Mouse (Mus musculus) embryonic facial prominence, embryonic 10.5 days (tissue): Measurements from ENCODE around the gene Adcy10. TPM values are rescaled to one million over a fixed set of nuclear protein-coding genes. Genes with fewer than 3 reads are reported as not detected.

Experiments used
- DNase-seq: peaks from one replicate; pipeline ENCODE4 v3.0.0-alpha.2; 2017; ENCODE audit warnings: low spot score
- H3K27ac ChIP-seq: fragments of 300-500 bp; sonication (generic); replicated peaks from 2 replicates; pipeline ENCODE4 v1.5.1; 2016; ENCODE audit warnings: mild to moderate bottlenecking
- H3K27me3 ChIP-seq: fragments of 300-500 bp; sonication (generic); replicated peaks from 2 replicates; pipeline ENCODE4 v1.6.1; 2016; ENCODE audit warnings: low read depth, mild to moderate bottlenecking; ENCODE audit not compliant: poor library complexity, severe bottlenecking
- H3K36me3 ChIP-seq: fragments of 300-500 bp; sonication (generic); replicated peaks from 2 replicates; pipeline ENCODE4 v1.6.1; 2016; ENCODE audit warnings: mild to moderate bottlenecking, moderate library complexity
- H3K4me1 ChIP-seq: fragments of 300-500 bp; sonication (generic); 2 replicates; pipeline ENCODE4 v1.6.1; 2016
- H3K4me3 ChIP-seq: fragments of 300-500 bp; sonication (generic); 2 replicates; pipeline ENCODE4 v1.5.1; 2016; ENCODE audit warnings: mild to moderate bottlenecking, moderate library complexity
- H3K9me3 ChIP-seq: fragments of 300-500 bp; sonication (generic); 2 replicates; pipeline ENCODE4 v1.6.1; 2016; ENCODE audit warnings: mild to moderate bottlenecking
- WGBS: fragments of 180-500 bp; shearing (Covaris S2); methylation state at CpG from one replicate; pipeline ENCODE4 v1.1.7; 2016; 5-methylcytosine and 5-hydroxymethylcytosine counted together
- polyA plus RNA-seq: library from polyadenylated mRNA; unstranded; fragments of >200 nt; fragmentation: Nextera tagmentation; extraction: Ambion mirVana; gene quantifications from 2 replicates; pipeline ENCODE4 v1.2.1, GENCODE M21; 2016

Adcy10 gene
- polyA plus RNA-seq, 1 experiment from 2014 or later: not detected

GRCm38 (mm10) chr1:165590760-165591159, 105.8 kb downstream of the Adcy10 start:
- no peak for DNase-seq
- no peak overlapping the region for H3K4me3 ChIP-seq
- WGBS: 78% methylated on average over 8 of the region's 8 CpGs

GRCm38 (mm10) chr1:165592295-165593082, 107.5 kb downstream of the Adcy10 start:
- H3K4me3 ChIP-seq: no peak overlapping the region
- peaks cover 75% of the 10 kb centered on the region for H3K36me3 ChIP-seq
- peaks cover 27% of the 10 kb centered on the region for H3K4me1 ChIP-seq
- H3K27me3 ChIP-seq: no peaks in the 10 kb centered on the region
- H3K9me3 ChIP-seq: no peaks in the 10 kb centered on the region
- DNase-seq: no peak
- H3K27ac ChIP-seq: no peak overlapping the region
- WGBS: 90% methylated on average over 14 of the region's 14 CpGs

More at GRCm38 (mm10) chr1:165590760-165591159, 105.8 kb downstream of the Adcy10 start:
- H3K36me3 ChIP-seq: peaks cover 57% of the 10 kb centered on the region
- peaks cover 33% of the 10 kb centered on the region for H3K4me1 ChIP-seq
- H3K27me3 ChIP-seq: no peaks in the 10 kb centered on the region
- no peak overlapping the region for H3K27ac ChIP-seq
- H3K9me3 ChIP-seq: no peaks in the 10 kb centered on the region

- Histone ChIP-seq H3K4me1 (peaks cover 3% of the 10 kb centered on the region; the same call in 1 of the 2 replicates), H3K27me3 (no peaks in the 10 kb centered on the region), H3K27ac (no peak overlapping the region), H3K4me3 (no peak overlapping the region), H3K36me3 (peaks cover 96% of the 10 kb centered on the region), H3K9me3 (no peaks in the 10 kb centered on the region)
- no peak for DNase-seq
- 90% methylated on average over 15 of the region's 15 CpGs for WGBS
Observed at GRCm38 (mm10) chr1:165594699-165595421, 109.9 kb downstream of the Adcy10 start.

DNA sequence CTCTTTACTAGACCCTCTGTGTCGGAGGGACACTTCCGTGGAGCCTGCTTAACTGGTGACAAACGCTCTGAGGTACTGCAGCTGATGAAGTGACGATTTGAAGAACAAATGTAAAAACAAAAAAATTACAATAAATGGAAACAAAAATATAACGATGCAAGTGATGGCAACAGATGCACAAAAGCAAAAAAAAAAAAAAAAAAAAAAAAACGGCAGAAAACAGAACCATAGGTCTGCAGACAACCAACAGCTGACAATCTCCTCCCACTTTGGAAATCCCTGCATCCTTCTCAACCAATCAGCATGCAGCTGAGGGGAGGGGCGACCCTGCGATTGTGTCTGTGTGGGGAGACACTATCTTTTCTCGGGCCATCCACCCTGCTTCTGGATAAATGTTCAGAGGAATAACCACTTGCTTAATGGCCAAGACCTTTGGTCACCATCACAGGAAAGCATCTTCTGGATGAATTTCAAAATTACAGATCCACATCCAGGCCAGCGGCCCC, 116.8 kb downstream of the Adcy10 start:
- peaks cover 89% of the 10 kb centered on the region for H3K36me3 ChIP-seq
- WGBS: 86% methylated on average over 10 of the region's 10 CpGs

DNA sequence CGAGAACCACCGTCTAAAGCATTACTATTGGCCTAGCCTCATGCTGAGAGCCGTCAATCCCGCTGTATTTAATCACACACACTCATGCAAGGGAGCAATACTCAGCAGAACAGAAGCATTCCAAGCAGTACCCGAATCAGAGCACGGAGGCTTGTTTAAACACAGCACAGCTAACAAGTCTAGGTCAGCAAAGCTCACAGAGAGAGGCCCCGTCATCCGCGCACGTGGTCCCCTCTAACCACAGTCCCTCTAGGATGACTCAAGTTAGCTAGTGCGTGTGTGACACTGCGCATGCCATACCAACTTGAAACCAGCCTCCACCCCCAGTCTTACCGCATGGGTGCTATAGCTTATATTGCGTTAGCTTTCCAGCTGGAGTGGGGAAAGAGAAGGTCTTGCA, 118.2 kb downstream of the Adcy10 start:
- Histone ChIP-seq H3K27me3 (no peaks in the 10 kb centered on the region), H3K27ac (no peak overlapping the region), H3K36me3 (peaks cover 89% of the 10 kb centered on the region), H3K4me3 (no peak overlapping the region), H3K9me3 (no peaks in the 10 kb centered on the region), H3K4me1 (no peaks in the 10 kb centered on the region)
- DNase-seq: no peak
- 91% methylated on average over 14 of the region's 14 CpGs for WGBS

More for the DNA sequence above, 116.8 kb downstream of the Adcy10 start:
- Histone ChIP-seq H3K9me3 (no peaks in the 10 kb centered on the region), H3K27ac (no peak overlapping the region), H3K4me1 (no peaks in the 10 kb centered on the region), H3K27me3 (no peaks in the 10 kb centered on the region), H3K4me3 (no peak overlapping the region)
- DNase-seq: no peak

DNA sequence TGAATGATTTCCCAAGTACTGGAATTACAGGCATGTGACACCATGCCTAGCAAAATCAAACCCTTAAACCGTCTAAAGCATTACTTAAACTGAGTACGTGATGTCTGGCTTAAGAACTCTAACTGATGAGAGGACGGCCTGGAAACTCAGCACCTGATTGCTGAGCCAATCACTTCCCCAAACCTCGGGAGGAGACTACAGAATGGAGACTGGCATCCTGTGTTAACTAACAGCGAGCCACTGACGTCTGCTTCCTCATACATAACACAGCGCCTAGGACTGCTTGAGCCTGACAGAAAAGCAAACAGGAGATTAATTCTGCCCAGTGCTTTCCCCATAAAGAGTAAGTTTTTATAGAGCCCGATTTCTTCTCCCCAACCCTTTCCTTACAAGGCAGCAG, 119.2 kb downstream of the Adcy10 start:
- Histone ChIP-seq H3K9me3 (no peaks in the 10 kb centered on the region), H3K4me3 (no peak overlapping the region), H3K4me1 (peaks cover 5% of the 10 kb centered on the region), H3K36me3 (peaks cover 82% of the 10 kb centered on the region), H3K27ac (no peak overlapping the region), H3K27me3 (no peaks in the 10 kb centered on the region)
- 92% methylated on average over 8 of the region's 8 CpGs for WGBS
- DNase-seq: no peak

DNA sequence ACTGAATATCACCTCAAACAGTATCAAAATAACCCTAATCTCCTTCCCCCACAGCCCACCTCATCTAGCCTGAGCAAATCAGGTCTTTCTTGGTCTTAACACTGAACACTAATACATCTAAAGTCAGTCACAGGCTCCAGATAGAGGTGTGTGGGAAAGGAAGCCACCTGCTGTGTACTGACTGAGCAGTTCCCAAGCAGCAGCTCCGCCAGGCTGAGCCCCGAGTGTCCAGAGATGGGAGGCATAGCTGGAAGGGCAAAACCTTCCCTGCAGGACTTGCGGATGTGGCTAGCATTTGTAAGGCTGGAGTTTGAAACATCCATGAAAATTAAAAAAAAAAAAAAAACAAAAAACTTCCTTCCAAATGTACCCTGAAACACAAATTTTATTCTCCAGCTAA, 120.1 kb downstream of the Adcy10 start:
- WGBS: 91% methylated on average over 3 of the region's 3 CpGs
- Histone ChIP-seq H3K9me3 (no peaks in the 10 kb centered on the region), H3K4me3 (no peak overlapping the region), H3K27ac (no peak overlapping the region), H3K4me1 (peaks cover 14% of the 10 kb centered on the region), H3K27me3 (no peaks in the 10 kb centered on the region), H3K36me3 (peaks cover 78% of the 10 kb centered on the region)
- DNase-seq: no peak

- Histone ChIP-seq H3K4me3 (no peak overlapping the region), H3K36me3 (peaks cover 77% of the 10 kb centered on the region), H3K27me3 (no peaks in the 10 kb centered on the region), H3K27ac (no peak overlapping the region), H3K9me3 (no peaks in the 10 kb centered on the region), H3K4me1 (peaks cover 20% of the 10 kb centered on the region)
- DNase-seq: no peak
- 93% methylated on average over 6 of the region's 6 CpGs for WGBS
Observed at GRCm38 (mm10) chr1:165605774-165606173, 120.8 kb downstream of the Adcy10 start.

DNA sequence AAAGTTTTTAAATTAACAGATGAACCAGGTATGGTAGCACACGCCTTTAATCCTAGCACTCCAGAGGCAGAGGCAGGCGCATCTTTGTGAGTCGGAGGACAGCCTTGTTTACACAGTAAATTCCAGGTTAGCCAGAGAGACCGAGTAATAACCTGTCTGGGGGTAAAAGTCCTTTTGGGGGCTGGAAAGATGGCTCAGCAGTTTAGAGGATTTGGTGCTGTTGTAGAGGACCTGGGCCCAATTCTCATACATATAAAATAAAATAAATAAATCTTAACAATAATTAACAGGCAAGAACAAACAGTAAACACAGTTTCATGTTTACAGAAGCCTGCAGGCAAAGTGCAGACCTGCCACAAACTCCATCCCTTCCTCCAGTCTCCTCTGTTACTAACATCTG, 123.9 kb downstream of the Adcy10 start:
- Histone ChIP-seq H3K4me1 (peaks cover 41% of the 10 kb centered on the region), H3K27me3 (no peaks in the 10 kb centered on the region), H3K4me3 (no peak overlapping the region), H3K9me3 (no peaks in the 10 kb centered on the region), H3K27ac (no peak overlapping the region), H3K36me3 (peaks cover 54% of the 10 kb centered on the region)
- no peak for DNase-seq
- WGBS: 68% methylated on average over 4 of the region's 4 CpGs

DNA sequence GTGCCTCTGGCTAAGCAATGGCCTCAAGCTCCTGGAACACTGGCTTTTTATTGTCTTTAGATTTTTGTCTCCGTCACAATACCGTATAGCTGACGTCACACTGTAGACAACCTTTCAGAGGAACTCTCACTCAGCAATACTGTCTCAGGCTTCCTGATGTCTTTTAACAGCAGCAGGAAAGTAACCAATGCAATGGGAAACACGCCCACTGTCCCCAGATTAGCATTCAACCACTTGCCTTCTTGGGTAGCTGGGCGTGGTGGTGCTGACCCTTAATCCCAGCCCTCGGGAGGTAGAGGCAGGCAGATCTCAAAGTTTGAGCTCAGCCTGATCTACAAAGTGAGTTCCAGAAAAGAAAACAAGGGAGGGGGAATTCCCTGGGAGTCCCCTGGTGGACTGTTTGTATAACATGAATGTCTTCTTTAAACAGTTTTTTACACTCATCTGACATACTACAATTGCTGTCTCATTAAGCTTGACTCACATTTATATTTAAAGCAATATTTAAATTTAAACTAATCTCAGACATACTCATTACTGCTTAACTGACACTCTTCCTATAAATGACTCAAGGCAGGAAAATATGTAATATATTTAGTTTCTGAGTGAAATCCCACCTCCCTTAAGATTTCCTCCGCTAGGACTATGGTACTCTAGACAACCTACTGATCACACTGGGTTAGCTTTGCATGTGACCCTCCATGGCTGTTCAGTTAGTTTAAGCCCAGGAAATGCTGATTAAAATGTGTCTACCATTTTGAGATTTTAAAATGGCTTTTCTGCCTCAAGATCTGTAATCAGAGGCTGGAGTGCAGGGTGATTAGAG, 124.7 kb downstream of the Adcy10 start:
- no peaks in the 10 kb centered on the region for H3K27me3 ChIP-seq
- no peak for DNase-seq
- WGBS: 53% methylated on average over 7 of the region's 7 CpGs
- no peak overlapping the region; the same call in 1 of the 2 replicates for H3K27ac ChIP-seq
- no peak overlapping the region for H3K4me3 ChIP-seq
- H3K4me1 ChIP-seq: peaks cover 41% of the 10 kb centered on the region
- peaks cover 54% of the 10 kb centered on the region for H3K36me3 ChIP-seq
- H3K9me3 ChIP-seq: no peaks in the 10 kb centered on the region

GRCm38 (mm10) chr1:165610321-165610999, 125.5 kb downstream of the Adcy10 start:
- H3K27me3 ChIP-seq: no peaks in the 10 kb centered on the region
- peak overlapping the region; percentile 61 for H3K27ac ChIP-seq
- peaks cover 54% of the 10 kb centered on the region for H3K36me3 ChIP-seq
- peaks cover 41% of the 10 kb centered on the region for H3K4me1 ChIP-seq
- WGBS: 29% methylated on average over 9 of the region's 9 CpGs
- H3K9me3 ChIP-seq: 0 out of 2 replicates have a peak, but pooled peaks cover 3% of the 10 kb centered on the region
- no peak overlapping the region for H3K4me3 ChIP-seq
- no peak for DNase-seq

DNA sequence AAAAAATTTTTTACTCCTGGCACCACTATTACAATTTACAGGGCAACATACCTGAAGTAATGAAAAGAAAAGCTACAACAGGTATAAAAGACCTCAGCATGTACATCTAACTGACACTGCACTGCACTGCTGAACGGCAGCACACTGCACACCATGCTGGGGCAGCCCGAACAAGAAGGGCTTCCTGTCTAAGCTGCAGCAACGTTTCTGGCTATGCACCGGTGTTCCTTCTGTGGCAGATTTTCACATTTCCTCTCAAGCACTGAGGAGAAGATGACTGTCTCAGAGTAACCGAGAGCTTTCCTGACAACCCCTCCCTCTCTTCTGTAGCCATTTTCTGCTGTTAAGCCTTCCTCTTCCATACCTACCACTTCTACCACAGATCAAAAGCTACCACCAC, 127.7 kb downstream of the Adcy10 start:
- WGBS: 65% methylated on average over 5 of the region's 5 CpGs
- Histone ChIP-seq H3K36me3 (peaks cover 40% of the 10 kb centered on the region), H3K4me1 (peaks cover 58% of the 10 kb centered on the region), H3K27me3 (no peaks in the 10 kb centered on the region), H3K4me3 (no peak overlapping the region), H3K27ac (no peak overlapping the region), H3K9me3 (0 out of 2 replicates have a peak, but pooled peaks cover 3% of the 10 kb centered on the region)
- no peak for DNase-seq
